13 mouse cellular contexts compared by ENCODE assay signal in genomic region chr4:81351368-81351767, GRCm38 (mm10).
"Had no signal": no experiment of that assay in that cellular context is flagged by ENCODE, and none has a peak within 500 bp of the region (broad histone marks: within the 10 kb centered on the region; RNA-seq: fewer than 3 reads in every experiment).

No protein-coding gene starts in this region.

- H3K27me3 ChIP-seq: limb, embryonic 12.5 days; liver, embryonic 13.5 days; neural tube, embryonic 13.5 days had no signal

- H3K36me3 ChIP-seq: liver, embryonic 13.5 days had no signal

- H3K9ac ChIP-seq: limb, embryonic 12.5 days; liver, embryonic 13.5 days; liver, postnatal 0 days; neural tube, embryonic 13.5 days had no signal

- H3K4me1 ChIP-seq: limb, embryonic 12.5 days; liver, embryonic 13.5 days; neural tube, embryonic 13.5 days had no signal

- H3K4me2 ChIP-seq: limb, embryonic 12.5 days; liver, embryonic 13.5 days; neural tube, embryonic 13.5 days had no signal

- DNase-seq: kidney, adult 18-20 months; kidney, postnatal 10 days; kidney, postnatal 4 days; liver; liver, embryonic 13.5 days; liver, postnatal 0 days; right cerebral cortex, postnatal 4 days; spleen, adult 18-20 months; thymus, adult 18-20 months; thymus, postnatal 14 days had no signal

- H3K27ac ChIP-seq: layer of hippocampus, adult 2 months; limb, embryonic 12.5 days; liver, embryonic 13.5 days; neural tube, embryonic 13.5 days had no signal

- H3K9me3 ChIP-seq: limb, embryonic 12.5 days; liver, embryonic 13.5 days; neural tube, embryonic 13.5 days had no signal

- H3K4me3 ChIP-seq: layer of hippocampus, adult 2 months; limb, embryonic 12.5 days; liver, embryonic 13.5 days; neural tube, embryonic 13.5 days had no signal

- ATAC-seq: liver, postnatal 0 days had no signal
